Mouse (Mus musculus) small intestine, adult 2 months (tissue): ENCODE data around the gene Ppm1l. TPM values are rescaled to one million over a fixed set of nuclear protein-coding genes. Genes with fewer than 3 reads are reported as not detected.

Experiments
- H3K27ac ChIP-seq: fragments of 200-500 bp; 2 replicates; pipeline ENCODE4 v1.5.1; 2012; ENCODE audit warnings: low read depth, low read length, control low read depth, inconsistent platforms; ENCODE audit not compliant: insufficient read depth
- H3K27me3 ChIP-seq: fragments of 200-500 bp; 2 replicates; pipeline ENCODE4 v1.6.1; 2012; ENCODE audit warnings: mild to moderate bottlenecking, moderate library complexity, low read length, inconsistent platforms; ENCODE audit not compliant: control insufficient read depth, insufficient read depth
- H3K36me3 ChIP-seq: fragments of 200-500 bp; 2 replicates; pipeline ENCODE4 v1.6.1; 2012; ENCODE audit warnings: mild to moderate bottlenecking, low read length, control low read depth, inconsistent platforms; ENCODE audit not compliant: control insufficient read depth, insufficient read depth
- H3K4me1 ChIP-seq: fragments of 200-500 bp; 2 replicates; pipeline ENCODE4 v1.6.1; 2012; ENCODE audit warnings: low read length, inconsistent platforms, mixed read lengths; ENCODE audit not compliant: control insufficient read depth, insufficient read depth, insufficient read length
- H3K4me3 ChIP-seq: fragments of 200-500 bp; 2 replicates; pipeline ENCODE4 v1.5.1; 2012; ENCODE audit warnings: low read depth, mild to moderate bottlenecking, control low read depth, inconsistent platforms, low read length, moderate library complexity
- CTCF ChIP-seq: fragments of 200-500 bp; IDR thresholded peaks from 2 replicates; pipeline ENCODE4 v1.5.1; 2012; ENCODE audit warnings: low read depth, mild to moderate bottlenecking, control low read depth, inconsistent platforms, low read length, moderate library complexity, mixed read lengths; ENCODE audit not compliant: insufficient replicate concordance, insufficient read length; ENCODE audit errors: extremely low read depth
- POLR2A ChIP-seq: fragments of 200-500 bp; IDR thresholded peaks from 2 replicates; pipeline ENCODE4 v1.6.1; 2012; ENCODE audit warnings: low read depth, mild to moderate bottlenecking, control low read depth, inconsistent platforms, low read length, moderate library complexity
- WGBS: fragments of 180-500 bp; shearing (Covaris S2); methylation state at CpG from one replicate; pipeline ENCODE4 v1.1.7; 2018; 5-methylcytosine and 5-hydroxymethylcytosine counted together
- polyA plus RNA-seq: library from polyadenylated mRNA; depleted of rRNA; stranded (reverse); fragments of >200 nt; gene quantifications from 2 replicates; pipeline ENCODE4 v1.2.3, GENCODE M21; 2012

Gene Ppm1l
- polyA plus RNA-seq, 1 experiment = 1.1 TPM

DNA sequence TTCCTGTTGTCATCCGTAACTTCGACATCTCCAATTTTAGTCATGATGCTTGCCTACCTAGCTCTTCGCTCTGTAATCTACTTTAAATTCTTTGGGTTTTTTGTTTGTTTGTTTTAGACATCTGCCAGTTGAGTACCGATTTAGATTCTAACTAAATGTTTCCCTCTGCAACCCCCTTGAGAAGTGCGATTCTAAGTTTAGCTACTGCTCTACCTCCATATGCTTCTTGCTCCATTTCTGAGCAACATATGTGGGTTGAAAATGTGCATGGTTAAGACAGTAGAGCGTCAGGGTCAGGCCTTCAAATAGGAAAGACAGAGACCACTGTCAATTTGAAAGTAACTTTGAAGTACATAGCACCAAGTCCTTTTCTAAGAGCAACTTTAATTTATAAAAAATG lies 142.1 kb downstream of the Ppm1l start:
- H3K36me3 ChIP-seq = no peaks in the 10 kb centered on the region
- no peaks in the 10 kb centered on the region; the same call in 1 of the 2 replicates for H3K27me3 ChIP-seq
- 78% methylated on average over 6 of the region's 6 CpGs for WGBS
- no peaks in the 10 kb centered on the region for H3K4me1 ChIP-seq
- no peak overlapping the region for H3K27ac ChIP-seq
- H3K4me3 ChIP-seq = no peak overlapping the region
- TF ChIP-seq POLR2A = no peak
- no peak for TF ChIP-seq CTCF

DNA sequence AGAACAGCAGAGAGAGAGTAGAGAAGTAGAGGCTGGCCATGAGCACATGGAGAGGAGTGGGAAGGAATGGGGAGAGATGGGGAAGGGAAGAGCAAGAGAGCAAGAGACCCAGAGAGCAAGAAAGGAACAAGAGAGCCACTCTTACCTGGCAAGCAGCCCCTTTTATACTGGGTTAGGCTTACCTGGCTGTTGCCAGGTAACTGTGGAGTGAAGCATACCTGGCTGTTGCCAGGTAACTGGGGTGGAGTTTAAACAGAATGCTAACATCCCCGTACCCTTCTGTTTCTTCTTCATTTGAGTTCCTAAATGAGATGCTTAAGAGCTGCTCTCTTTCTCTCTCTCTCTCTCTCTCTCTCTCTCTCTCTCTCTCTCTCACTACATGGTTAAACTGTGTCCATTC lies 145.3 kb downstream of the Ppm1l start:
- no peak overlapping the region for H3K4me3 ChIP-seq
- H3K27me3 ChIP-seq = no peaks in the 10 kb centered on the region; the same call in 1 of the 2 replicates
- no peaks in the 10 kb centered on the region for H3K4me1 ChIP-seq
- H3K27ac ChIP-seq = no peak overlapping the region
- H3K36me3 ChIP-seq = no peaks in the 10 kb centered on the region
- no peak for TF ChIP-seq CTCF
- TF ChIP-seq POLR2A = no peak
- 19% methylated on average over 1 of the region's 1 CpGs for WGBS

DNA sequence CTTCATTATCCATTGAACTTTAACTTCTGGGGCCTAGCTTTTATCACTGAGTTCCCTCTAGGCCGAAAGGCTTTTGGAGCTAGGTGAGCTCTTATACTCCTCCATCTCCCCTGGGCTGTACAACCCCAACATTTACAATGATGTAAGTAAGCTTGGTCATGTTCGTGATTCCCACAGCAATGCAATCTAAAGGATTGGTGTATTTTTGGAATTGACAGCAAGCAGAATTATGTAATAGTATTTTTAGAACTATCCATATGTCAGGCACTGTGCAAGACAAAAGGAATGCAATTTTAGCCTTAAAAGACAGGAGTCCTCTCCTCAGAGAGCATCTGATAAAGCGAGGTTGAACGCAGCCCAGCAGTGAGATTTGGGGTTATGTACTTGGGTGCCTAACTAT lies 149.1 kb downstream of the Ppm1l start:
- no peak for TF ChIP-seq POLR2A
- TF ChIP-seq CTCF = no peak
- Histone ChIP-seq H3K4me1 (no peaks in the 10 kb centered on the region), H3K27ac (no peak overlapping the region), H3K4me3 (no peak overlapping the region), H3K27me3 (no peaks in the 10 kb centered on the region), H3K36me3 (no peaks in the 10 kb centered on the region)
- 95% methylated on average over 4 of the region's 4 CpGs for WGBS

DNA sequence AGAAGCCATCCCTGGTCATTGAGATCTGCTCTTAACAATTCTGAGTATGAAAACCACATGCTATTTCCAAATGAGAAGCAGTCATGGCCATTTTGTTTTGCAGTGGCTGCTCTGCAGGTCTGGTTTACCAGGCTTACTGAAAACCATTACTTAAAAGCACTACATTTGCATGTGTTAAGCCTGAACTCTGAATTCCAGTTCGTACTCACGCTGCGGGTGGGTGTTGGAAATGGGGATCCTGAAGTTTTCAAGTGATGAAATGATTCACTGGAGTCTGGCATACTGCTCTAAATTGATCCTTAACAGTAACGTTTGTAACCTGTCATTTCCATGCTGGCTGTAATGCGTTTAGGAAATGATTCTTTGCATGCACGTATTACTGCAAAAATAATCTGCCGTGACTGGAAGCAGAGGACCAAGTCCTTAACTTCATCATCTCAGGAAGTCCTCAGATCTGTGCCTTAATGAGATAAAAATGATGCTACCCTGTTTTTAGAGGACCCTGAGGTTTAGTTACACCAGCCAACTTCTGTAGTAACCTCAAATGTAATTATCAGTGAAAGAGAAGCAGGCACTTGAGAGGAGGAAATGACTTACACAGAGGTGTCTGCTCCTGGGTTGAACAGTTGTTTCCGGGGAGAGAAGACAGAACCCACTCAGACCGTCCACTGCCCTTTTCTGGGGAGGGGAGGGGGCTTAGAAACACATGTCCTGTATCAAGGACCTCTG lies 151.8 kb downstream of the Ppm1l start:
- no peak overlapping the region for H3K4me3 ChIP-seq
- no peaks in the 10 kb centered on the region for H3K27me3 ChIP-seq
- no peak for TF ChIP-seq CTCF
- no peak overlapping the region for H3K27ac ChIP-seq
- 66% methylated on average over 9 of the region's 9 CpGs for WGBS
- no peaks in the 10 kb centered on the region for H3K4me1 ChIP-seq
- no peaks in the 10 kb centered on the region for H3K36me3 ChIP-seq

DNA sequence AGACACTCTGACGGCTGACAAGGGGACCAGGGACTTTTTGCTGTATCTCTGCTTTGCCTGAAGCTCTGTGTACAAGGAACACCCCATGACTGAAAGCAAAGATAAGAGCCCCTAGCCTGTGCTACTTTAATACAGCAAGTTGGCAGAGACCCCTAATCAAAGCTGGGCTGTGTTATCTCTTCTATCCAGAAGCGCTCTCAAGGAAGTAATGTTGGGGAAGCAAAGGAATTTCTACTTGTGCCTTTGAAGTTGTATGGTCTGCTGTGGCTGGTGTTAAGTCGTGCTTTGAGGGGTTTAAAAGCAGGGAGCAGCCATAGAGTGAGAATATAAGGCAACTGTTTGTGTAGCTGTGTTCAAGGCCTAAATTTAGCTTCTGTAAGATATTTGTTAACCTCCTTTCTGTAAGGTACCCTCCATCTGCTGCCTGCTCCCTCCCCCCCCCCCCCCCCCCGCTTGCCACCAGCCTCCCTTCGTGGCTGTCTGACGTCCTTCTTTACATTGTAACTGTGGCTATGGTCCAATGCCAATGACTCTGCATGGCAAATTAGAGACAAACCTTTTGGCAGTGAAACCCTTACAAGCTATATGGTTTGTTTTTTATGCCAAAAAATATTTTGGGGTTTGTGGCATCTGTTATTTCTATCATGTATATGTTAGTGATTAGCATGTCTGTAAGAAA lies 152.9 kb downstream of the Ppm1l start:
- no peak overlapping the region for H3K27ac ChIP-seq
- WGBS = 48% methylated on average over 6 of the region's 6 CpGs
- H3K36me3 ChIP-seq = no peaks in the 10 kb centered on the region
- TF ChIP-seq CTCF (no peak), POLR2A (no peak)
- H3K4me3 ChIP-seq = no peak overlapping the region
- no peaks in the 10 kb centered on the region for H3K4me1 ChIP-seq
- H3K27me3 ChIP-seq = no peaks in the 10 kb centered on the region

DNA sequence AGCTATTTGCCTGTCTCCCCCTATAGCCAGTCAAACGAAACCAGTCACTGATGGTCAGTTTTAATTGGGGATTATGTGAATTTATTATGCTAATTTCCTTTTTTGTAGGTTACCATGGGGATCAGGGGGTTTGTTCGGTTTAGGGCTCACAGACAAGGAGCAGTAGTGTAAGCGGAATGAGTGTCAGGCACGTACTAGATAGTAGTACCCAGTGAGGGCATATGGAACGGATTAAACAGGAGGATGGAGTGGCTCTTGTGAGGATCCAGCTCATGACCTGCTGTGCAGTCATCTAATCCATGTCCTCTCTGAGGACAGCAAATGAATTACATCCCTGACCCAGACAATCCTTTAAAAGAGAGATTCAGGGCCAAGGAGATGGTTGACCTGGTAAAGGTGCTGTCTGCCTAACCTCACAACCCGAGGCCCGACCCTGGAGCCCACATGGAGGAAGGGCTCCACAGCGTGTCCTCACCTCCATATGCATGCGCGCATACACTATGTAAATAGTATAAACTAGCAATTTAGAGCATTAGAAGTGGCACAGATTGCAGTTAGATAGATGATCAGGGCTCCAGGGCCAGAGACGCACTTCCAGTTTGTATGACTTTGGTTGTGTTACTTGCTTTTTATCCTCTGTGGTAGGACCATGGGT lies 153.6 kb downstream of the Ppm1l start:
- Histone ChIP-seq H3K27ac (no peak overlapping the region), H3K4me1 (no peaks in the 10 kb centered on the region), H3K27me3 (no peaks in the 10 kb centered on the region), H3K4me3 (no peak overlapping the region), H3K36me3 (no peaks in the 10 kb centered on the region)
- 90% methylated on average over 11 of the region's 11 CpGs for WGBS
- TF ChIP-seq CTCF (no peak), POLR2A (no peak)

DNA sequence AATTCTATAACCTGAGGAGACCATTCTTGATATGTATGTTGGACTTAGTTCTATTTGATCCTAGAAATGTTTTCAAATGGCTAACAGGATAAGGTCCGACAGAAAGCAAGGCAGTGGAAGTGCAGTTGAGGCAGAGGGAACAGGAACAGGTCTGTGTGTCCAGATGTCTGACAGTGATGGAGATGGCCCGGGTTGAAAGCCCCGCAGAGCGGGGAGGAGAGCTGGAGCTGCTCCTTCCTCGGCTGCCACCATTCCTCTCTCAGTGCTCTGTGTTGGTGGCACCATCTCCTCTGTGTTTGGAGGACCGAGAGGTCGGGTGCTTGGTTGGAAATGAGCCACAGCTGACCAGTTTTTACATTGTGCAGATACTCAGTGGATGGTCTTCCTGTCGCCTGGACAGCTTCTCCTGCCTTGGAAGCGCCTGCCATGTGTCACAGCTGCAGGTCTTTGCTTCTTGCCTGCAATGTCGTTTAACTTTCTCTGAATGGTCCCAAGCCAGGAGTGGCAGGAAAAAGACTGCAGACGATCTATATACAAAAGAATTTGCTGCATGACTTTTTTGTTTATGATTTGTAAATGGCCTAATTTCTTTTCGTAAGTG lies 159.3 kb downstream of the Ppm1l start:
- TF ChIP-seq POLR2A = no peak
- TF ChIP-seq CTCF = no peak
- Histone ChIP-seq H3K36me3 (no peaks in the 10 kb centered on the region), H3K27me3 (no peaks in the 10 kb centered on the region), H3K27ac (no peak overlapping the region), H3K4me3 (no peak overlapping the region), H3K4me1 (no peaks in the 10 kb centered on the region)
- WGBS = 65% methylated on average over 12 of the region's 12 CpGs
